Mouse (Mus musculus) CD4-positive, CD25-positive, alpha-beta regulatory T cell (primary cell): ENCODE results near the gene Slc35e3. TPM values are rescaled to one million over a fixed set of nuclear protein-coding genes. Genes with fewer than 3 reads are reported as not detected.

Experiments
- polyA plus RNA-seq: library from polyadenylated mRNA; unstranded; fragments of 100-300 nt; shearing (Covaris generic); gene quantifications from one replicate; pipeline ENCODE4 v1.2.1, GENCODE M21; 2017

The Slc35e3 gene
- 9.3 TPM for polyA plus RNA-seq

GRCm38 (mm10) chr10:117746297-117746883 lies at the start of gene Slc35e3:
TSS of gene Slc35e3 (minus strand) at chr10:117746365.

GRCm38 (mm10) chr10:117792141-117793091 lies 46.3 kb upstream of the Slc35e3 start, which contains the start of gene Nup107:
TSS of gene Nup107 (minus strand) at chr10:117792705.

GRCm38 (mm10) chr10:117710604-117711141 lies 35.5 kb downstream of the Slc35e3 start, which contains the start of gene Mdm2:
TSS of gene Mdm2 (minus strand) at chr10:117710758.

Other genes starting within 250 kb of the Slc35e3 start
- gene Cpm, start 116.9 kb downstream of the Slc35e3 start, polyA plus RNA-seq = 49.9 TPM
- gene Mdm2, start 35.6 kb downstream of the Slc35e3 start, polyA plus RNA-seq = 98.6 TPM
- 60.2 TPM for gene Nup107, start 46.3 kb upstream of the Slc35e3 start, polyA plus RNA-seq
- 496 TPM for gene Rap1b, start 99.7 kb upstream of the Slc35e3 start, polyA plus RNA-seq